Mouse (Mus musculus) left cerebral cortex, adult 9 months (tissue): ENCODE results near the gene 4933415F23Rik.

Experiments
- DNase-seq, 2 experiments: peaks; one replicate each; pipeline ENCODE4 v3.0.0; 2022; ENCODE audit warnings: low spot score in 2 of 2

Gene 4933415F23Rik

DNA sequence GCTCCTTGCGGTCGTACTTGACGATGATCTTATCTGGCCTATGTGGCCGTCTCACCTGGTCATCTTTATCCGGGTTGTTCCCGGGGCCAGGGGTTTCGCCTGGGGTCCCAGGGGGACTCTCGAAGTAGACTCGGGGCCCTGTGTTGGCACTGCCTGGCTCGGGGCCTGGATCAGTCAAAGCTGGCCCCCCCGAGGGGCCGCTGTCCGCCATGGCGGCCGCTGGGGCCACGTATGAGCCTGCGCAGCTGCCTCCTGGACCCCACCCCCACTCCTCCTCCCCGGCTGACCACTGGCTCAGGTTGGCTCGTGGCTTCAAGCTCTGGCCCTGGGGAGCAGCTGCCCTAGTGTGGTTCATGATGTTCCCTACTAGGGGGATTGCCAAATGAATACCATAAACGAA lies at the start of gene 4933415F23Rik:
4933415F23Rik (minus strand) TSS at position 233 of the 400 bp plus-strand sequence.
- no peak for DNase-seq

DNA sequence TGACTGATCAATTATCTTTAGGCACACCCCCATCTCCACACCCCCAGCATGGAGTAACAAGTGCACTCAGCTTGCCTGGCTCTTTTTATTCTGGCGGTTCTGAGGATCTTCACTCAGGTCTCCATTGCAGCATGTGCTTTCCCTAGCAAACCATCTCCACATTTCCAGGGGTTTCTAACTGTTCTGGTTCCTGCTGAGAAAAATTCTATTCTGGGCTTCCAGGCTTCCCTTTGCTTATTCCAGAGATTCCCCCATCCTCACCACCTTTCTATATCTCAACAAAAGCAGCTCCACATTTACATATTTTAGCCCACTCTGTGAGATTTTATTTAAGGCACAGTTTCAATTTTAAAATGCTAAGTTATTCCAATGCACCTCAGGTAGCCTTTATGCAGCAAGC lies 49.7 kb upstream of the 4933415F23Rik start:
- no peak for DNase-seq

DNA sequence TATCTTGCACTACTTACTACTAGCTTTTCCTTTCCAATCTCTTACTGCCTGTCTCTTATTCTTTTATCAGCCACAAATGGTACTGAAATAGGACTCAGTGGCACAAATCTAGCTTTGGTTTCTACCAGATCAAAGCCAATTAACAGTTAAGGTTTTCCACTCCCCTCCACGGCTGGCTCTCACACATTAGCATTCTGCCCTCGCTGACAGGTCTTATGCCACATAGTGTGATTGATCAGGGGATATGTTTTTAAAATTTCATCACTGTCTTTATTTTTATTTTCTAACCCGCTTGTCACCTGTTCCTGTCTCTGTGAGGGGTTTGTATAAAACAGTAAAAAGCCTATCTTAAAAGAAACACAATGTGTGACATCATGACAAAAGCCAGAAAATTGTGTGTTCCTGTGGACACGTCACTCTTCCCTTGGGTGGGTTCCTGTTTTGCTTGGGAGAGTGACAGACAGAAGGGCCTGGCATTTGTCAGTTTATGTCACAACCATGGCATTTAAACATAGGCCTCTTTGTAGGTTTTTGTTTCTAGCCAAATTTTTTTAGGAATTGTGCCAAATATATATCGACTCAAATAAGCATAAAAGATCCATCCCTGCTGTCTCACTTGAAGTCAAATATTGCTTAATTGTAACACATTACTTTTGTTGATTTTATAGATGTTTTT lies 44.3 kb upstream of the 4933415F23Rik start:
- no peak for DNase-seq

DNA sequence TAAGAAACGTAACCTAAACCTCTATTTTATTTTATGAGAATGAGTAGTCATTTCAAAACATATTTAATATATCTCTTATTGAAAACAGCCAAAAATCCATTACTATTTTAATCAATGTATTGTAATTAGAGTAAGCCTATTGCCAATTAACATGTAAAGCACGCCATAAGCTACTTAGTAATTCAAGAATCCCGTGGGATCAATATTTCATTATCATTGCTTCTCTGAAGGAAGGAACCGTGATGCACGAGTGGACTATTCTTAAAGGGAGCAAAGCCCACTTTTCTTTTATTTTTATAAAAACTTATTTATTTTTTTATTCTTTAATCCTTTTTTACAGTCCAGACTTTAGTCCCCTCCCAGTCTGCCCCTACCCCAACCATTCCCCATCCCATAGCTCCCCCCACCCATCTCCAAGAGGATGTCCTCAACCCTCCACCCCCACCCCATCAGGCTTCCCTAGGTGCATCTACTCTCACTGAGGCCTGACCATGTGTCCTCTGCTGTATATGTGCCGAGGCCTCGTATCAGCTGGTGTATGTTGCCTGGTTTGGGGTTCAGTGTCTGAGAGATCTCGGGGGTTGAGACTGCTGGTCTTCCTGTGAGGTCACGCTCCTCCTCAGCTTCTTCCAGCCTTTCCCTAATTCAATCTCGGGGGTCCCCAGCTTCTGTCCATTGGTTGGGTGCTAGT lies 39.2 kb upstream of the 4933415F23Rik start:
- DNase-seq = no peak

DNA sequence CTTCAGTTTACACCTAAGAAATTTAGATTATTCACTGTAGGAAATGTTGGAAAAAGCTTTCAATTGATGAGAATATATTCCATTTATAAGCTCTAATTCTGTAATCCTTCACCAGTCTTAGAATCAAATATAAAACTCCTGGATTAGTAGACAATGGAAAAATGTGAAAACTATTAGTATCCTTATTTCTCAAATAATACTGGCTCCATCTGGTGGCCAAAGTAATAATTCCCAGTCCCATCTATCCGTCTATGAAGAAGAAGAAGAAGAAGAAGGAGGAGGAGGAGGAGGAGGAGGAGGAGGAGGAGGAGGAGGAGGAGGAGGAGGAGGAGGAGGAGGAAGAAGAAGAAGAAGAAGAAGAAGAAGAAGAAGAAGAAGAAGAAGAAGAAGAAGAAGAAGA lies 38.5 kb upstream of the 4933415F23Rik start:
- DNase-seq = peak in 1 of 2 experiments; percentile 61

DNA sequence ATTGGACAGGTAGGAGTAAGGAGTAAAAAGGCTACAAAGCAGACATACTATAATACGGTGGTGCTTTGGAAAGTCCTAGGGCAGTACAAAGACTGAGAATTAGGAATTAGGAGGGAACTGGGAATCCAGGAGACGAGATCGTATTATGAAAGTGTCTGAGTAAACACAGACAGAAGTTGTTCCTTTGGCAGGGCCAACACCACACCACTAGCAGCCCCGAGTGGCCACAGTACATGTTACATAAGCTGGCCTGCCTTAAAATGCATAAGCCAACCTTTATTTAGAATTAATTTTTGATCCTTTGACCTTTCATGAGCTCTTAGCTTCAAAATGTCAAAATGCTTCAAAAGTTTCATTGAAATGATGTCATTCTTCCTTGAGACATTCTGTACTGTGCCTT lies 18.8 kb upstream of the 4933415F23Rik start:
- DNase-seq = no peak

DNA sequence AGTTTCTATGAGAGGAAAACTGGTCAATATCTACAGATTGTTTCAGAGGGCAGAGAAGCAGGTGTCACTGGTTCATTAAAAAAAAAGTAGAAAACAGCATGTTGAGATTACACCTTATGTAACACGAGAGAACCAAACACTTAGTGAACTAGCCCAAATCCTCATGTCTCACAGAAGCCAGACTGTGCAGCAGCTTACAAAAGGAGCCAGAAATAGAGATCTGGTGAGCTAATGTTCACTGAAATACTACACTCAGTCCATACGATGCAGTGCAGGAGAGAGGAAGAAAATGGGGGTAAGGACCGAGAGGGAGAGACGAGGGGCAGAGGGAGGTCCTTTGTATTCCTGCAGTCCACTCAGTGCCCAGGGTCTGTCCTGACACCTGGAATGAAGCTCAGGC lies 17.4 kb upstream of the 4933415F23Rik start:
- no peak for DNase-seq

DNA sequence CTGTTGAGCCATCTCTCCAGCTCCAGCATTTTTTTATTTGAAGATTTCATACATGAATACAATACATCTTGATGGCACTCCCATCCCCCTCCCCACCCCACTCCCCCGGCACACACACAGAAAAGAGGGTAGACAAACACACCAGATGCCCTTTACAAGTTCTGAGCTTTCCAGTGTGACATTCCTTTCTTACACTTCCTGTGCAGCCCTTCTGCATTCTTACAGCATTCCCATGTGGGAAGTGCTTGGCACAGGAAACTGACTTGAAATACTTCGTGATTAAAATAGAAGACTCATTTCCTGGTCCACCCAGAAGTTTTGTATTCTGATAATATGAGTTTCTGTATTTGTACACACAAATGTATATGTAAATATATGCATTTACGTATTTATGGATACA lies 15.4 kb upstream of the 4933415F23Rik start:
- peak; percentile 13 to 33 for DNase-seq

DNA sequence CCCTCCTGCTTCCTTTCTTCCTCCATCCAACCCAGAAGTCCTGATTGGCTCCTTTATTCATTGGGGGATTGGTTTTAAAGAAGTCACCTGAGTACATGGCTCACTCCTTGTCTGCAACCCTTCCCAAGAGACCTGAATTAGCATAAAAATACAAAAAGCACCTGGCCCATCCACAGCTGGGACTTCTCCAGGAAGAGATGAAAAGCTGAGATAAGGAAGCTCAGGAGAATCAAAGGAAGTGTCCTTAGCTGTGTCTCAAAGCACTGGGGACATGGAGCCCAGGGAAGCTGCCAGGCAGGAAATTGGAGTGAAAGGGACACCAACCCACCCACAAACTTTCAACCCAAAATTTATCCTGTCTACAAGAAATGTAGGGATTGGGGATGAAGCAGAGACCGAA lies 7.1 kb upstream of the 4933415F23Rik start:
- no peak for DNase-seq

DNA sequence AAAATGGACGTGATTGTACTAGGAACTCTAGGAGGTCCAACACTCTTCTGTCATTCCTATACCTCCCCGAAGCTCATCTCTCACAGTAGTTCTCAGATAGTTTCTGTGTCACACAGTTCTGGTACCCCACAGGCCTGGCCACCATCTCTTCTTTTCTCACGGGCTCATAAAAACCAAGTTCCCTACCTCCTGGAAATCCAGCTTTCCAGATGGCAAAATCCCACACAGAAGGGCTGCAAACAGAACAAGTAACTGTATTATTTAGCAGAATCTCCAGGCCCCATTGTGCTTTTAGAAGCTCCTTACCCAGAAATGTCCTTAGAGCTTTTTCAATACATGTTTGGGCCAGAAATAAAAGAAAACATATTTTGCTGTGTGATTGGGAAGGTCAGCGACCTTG lies 828 bp upstream of the 4933415F23Rik start:
- DNase-seq = peak in 1 of 2 experiments; percentile 16

DNA sequence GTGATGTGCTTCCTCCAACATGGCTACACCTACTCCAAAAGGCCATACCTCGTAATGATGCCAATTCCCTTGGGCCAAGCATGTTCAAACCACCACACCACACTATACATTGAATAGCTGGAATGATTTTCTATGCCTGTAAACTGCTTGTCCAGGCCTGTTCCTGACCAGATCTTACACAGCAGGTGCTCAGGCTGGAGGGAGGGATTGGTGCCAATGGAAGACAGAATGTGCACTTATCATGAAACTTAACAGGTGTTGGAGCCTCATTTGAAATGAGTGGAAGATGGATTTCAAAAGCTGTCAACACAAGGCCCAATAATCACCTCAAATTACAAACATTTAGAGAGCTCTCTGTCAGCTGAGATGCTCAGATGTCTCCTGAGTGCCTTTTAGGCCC lies 2.3 kb downstream of the 4933415F23Rik start:
- DNase-seq = no peak

DNA sequence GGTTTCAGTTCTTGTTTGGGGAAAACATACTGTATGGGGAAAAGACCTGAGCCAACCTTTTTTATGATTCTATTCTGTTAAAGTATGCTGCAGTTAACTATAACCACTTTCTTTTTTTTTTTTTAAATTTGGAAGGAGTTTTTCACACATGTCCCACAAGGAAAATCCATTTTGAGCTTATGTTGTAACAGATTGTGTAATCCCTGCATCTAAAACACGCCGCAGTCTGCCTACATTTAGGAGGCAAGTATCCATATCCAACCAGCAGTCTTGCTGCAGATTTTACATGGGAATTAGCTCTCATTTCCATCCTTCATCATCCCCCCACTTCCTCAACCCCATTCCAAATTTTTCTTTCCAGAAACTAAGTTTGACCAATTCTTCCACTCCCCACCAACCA lies 3.6 kb downstream of the 4933415F23Rik start:
- DNase-seq = peak; percentile 14 to 23

DNA sequence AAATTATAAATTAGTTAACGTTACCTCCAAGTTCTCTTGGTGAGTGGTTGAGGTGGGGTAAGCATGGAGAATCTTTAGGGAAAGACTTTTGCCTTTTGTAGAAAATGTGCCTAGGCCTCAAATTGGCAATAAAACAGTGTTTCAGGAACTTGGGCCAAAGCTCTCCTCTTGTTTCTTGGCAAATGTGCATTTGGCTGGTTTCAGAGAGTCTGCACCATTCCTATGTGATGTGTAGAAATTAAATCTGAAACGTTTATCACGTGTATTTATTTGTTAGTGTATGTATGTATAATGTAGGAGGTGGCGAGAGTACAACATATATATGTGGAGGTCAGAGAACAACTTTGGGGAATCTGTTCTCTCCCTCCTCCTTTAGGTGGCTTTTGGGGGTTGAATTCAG lies 4.1 kb downstream of the 4933415F23Rik start:
- DNase-seq = no peak

DNA sequence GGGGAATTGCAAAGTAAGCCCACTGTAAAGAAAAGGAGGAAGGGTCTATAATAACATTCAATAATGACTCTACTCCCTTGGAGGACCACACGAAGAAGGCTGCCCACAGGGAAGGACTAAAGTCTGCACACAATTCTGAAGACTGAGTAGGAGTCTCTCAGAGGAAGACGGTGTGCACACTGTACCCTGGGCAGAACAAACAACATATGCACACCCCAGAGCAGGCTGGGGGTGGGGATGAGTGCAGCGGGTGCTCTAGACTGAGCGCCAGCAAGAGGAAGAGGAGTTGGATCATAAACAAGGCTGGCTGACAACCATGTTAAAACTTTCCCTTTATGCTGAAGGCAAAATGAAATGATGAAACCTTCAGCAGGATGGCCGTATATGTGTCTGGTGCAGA lies 34.3 kb downstream of the 4933415F23Rik start:
- DNase-seq = no peak

DNA sequence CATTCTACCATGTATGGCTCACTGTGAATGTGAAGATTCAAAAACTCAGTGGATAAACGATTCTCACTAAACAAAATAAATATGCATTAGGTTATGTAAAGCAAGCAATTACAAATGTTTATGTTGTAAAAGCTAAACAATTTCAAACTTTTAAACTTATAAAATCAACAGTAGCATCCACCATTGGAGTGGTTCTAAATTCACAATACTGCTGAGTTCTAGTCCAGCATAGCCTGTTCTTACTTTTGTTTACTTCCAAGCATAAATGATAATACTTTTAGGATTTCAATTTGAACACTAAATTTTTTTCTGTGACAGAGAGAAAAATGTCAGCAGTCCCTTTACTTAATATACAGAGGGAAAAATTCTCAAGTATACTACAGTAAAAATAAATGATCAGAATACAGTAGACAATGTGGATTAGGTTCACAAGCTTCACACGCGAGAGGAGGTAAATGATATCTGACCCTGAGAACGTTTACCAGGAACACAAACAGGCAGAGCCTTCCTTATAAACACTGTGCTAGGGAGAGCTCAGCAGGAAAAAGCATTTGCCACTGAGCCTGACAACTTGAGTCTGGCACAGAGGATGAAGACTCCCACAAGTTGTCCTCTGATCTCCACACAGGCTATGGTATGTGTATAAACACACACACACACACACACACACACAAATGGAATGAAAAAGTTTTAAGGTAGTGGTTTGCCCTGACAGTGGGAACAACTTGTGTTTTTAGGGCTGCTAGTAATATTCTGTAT lies 37.2 kb downstream of the 4933415F23Rik start:
- DNase-seq = no peak

DNA sequence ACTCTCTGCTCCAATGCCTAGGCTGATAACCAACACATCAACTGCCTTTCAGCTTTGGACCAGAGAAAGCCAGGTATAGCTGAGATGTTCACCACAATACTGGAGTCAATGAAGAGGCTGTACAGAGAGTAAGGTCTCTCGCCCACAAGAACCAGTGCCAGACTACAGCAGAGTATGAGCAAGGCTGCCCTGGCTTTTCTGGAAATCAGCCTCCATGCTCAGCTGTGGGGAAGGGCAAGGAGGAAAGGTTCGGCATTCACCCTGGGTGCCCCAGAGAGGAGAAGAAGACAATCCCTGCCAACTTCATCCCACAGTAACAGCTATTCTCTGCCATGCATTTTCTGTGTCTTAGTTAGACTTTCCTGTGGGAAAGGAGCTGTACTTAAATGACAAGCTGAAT lies 38.1 kb downstream of the 4933415F23Rik start:
- no peak for DNase-seq

DNA sequence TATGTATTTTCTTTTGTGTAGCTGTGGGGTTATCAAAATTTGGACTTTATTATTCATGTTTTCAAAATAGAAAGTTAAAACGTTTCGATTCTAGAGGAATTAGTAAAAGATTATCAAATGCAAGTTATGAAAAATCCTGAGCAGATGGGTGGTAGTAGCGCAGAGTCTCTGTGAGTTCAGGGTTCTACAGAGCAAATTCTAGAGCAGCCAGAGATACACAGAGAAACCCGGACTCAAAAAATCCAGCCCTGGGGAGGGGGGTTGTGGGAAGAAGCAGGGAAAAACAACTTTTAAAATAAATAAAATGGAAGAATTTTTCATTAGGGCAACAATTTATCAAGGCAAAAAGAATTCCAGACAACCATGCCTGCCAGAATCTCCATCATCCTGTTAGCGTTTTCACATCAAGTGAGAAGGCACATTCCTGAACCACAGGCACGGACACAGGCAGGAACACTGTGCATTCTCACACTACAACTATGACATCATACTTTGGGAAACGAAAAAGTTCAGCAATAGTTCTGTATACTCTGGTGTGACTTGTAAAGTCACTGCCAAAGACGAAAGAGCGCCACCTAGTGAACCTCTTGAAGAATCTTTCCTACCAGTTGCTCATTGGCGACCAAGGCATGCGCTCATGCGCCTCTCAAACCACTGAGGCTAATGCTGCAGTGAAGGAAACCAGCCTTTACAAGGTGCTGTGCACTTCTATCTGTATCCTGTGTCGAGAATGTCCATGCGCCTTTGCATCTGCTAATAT lies 40.3 kb downstream of the 4933415F23Rik start:
- DNase-seq = peak in 1 of 2 experiments; percentile 43

DNA sequence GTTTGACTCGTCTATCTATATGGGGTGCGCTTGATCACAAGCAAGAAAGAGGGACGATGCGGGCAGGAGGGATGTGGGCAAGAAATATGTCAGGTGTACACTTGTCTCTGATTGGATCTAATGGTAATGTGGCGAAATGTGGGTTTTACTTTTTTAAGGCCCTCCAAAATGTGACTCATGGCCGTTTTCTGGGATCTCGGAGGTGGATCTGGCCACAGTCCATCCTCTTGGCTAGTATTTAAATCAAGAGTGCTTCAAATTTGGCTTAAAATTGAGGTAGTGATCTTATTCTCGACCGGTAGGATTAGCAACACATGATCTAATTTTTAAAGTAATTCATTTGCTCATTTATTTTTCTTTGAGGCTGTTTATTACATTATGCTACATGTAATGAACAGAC lies 42.0 kb downstream of the 4933415F23Rik start:
- DNase-seq = no peak
